Mouse (Mus musculus) c-Kit-negative CD71-positive TER-119-positive erythroid progenitor cells, embryonic 14.5 days (primary cell): Measurements from ENCODE around the gene St6galnac3.
"Not testable (repeated sequence)": the region's sequence is repeated elsewhere in the genome, so short reads cannot be mapped to it uniquely, and the experiment has no call there.

Source experiments
- DNase-seq: peaks from one replicate; pipeline ENCODE4 v3.0.0-alpha.2; 2013; ENCODE audit warnings: low read depth, low spot score

Gene St6galnac3

DNA sequence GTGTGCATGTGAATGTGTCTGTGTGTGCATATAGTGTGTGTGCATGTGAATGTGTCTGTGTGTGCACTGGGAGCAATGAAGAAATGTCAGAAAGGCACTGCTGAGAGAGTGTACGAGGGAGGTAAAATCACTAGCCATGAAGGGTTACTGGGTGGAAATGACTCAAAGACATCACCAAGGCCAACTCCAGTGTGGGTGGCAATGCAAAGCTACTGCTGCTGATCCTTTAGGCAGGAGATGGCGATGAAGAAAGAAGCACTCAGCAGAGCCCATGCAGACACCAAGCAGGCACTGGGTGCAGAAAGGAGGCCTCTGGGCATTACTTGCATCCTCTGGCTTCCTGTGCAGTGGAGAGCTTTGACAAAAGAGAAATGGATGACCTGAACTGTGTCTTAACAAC is 310.8 kb downstream of the St6galnac3 start:
- DNase-seq, result no peak

DNA sequence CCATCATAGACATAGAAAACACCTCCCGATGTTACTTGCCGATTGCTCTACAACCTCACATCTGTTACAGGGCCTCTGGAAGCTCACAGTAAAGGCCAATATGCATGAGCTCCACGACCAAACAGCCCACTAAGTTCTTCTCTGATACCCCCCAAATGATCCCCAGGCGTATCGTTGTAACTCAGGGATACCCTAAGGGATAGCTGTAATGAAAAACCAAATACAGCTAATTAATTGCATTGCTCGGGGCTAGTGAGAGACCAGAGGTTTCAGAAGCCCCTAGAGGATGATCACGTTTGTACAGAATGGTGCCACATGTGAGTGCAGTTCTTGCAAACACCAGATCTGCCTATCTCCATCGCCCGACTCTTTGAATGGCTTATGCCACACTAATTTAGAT is 315.7 kb downstream of the St6galnac3 start:
- no peak for DNase-seq

DNA sequence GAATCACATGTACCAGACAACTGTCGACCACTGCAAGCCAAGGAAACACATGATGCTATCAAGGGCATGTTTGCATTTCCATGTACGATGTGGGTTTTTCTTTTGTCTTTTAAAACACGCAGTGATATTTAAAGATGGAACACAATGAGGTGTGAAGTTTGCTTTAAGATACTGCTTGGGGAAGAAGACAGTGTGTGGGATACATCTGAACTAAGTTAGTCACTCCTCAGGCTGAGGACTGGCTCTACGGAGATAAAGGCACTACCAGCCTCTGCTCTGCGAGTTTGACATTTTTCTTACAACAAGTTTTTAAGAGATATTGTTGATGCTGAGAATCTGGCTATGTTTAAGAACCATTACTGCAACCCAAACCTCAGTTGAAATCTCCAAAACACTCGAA is 316.6 kb downstream of the St6galnac3 start:
- DNase-seq, result no peak

DNA sequence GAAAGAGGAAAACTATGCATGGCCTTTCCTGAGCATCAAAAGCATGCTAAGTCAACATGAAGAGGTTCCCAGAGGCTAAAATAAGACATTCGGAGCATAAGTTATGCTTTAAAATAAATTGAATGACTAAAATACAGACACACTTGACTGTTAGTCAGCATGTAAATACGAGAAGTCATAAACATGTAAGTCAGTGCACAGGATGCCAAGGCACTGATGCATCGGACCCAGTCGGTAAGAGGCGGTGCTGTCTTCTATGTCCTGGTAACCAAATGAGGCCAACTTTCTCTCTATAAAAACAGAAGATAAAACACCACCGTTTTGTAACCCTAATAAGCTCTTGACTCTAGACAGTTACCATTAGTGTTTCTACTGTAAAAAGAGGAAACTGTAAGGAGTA is 317.3 kb downstream of the St6galnac3 start:
- no peak for DNase-seq

DNA sequence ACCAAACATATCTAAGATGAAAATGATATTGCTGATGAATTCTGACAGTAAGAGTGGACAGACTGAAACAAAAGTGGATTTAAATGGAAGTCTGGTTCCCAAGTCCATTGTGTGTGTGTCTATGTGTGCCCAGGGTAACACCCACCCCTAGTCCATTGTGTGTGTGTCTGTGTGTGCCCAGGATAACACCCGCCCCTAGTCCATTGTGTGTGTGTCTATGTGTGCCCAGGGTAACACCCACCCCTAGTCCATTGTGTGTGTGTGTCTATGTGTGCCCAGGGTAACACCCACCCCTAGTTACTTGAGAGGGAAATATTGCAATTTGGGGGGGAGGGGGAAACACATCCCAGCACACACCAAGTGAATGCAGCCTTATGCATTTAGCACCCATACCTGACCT is 318.1 kb downstream of the St6galnac3 start:
- DNase-seq, result no peak

DNA sequence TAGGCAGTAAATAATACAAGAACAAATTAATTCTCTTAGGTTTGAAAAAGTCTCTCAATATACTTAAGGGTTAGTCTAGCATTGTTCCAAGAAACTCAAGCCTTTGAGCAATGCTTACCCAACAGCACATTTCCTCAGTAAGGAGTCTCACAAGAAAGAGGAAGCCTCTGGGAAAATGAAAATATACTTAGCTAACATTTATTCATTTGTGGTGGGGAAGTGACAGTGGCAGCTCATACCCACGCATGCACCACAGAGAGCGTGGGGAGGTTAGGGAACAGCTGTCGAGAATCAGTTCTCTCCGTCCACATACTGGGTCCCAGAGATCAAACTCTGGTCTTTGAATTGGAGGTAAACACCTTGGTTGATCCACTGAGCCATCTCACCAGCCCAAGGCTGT is 318.8 kb downstream of the St6galnac3 start:
- DNase-seq, result no peak

DNA sequence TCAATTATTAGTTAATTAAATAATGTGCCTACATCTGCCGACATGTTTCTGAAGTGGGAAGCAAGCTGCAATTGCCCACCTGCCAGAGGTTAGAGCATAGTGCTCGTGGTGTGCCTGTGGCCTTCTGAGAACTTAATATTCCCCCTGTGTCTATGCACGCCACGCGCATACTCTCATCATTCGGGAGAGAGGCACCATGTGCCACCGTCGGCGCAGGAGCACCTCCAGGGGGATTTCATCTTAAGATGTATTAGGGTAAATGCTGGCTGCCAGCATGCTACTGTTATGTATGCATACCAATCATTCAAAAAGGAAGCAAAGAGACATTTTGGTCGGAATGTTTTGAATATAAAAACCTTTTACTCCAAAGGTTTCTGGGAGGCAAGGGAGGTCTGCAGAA is 319.3 kb downstream of the St6galnac3 start:
- no peak for DNase-seq

DNA sequence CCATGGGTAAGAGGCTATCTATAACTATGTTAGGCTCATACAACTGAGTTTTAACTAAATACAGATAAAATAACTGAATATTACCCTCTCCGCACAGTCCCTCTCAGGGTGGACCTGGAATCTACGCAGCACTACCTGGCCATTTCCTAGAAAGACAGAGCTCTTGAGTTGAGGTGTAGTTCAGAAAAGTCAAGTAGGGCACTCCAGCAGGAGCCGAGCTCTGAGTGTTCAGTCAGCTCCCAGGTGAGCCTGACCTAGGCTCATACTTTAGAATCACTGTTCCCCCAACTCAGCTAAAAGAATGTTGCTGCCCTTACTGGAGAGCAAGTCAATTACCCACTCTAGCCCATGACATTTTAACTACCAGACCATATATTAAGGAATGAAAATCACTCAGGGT is 324.7 kb downstream of the St6galnac3 start:
- DNase-seq, result no peak

DNA sequence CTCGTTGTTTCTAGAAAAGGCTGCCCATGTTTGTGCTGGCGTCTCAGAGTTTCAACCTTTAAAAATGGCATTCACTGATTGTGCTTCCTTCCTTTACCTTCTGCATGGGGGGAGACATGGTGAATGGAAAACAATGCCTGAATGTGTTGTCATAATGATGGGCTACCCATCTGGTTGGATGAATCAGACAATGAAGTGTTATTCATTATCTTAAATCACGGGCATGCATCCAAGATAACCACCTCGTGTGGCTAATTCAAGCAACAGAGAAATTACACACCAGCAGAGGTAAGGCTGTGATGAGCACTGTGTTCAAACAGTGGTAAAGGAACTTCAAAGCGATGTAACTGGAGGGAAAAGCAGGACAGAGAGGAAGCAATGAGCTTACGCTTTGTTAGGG is 325.4 kb downstream of the St6galnac3 start:
- no peak for DNase-seq

DNA sequence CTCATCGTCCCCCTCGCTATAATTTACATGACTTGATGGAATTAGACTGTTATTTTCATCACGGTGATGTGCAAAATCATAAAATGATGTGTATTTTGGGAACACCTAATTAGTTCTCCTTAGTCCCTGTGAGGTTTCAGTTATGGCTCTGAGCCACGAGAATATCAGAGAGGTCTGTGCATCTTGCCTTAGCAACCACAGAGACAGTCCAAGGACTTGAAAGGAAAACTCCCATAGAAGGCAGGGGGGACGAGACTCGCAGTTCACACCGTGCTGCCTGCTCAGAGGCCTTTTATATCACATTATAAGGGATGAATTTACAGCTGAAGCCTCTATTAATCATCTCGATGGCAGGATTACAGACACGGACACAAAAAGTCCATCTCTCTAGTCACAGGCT is 327.2 kb downstream of the St6galnac3 start:
- no peak for DNase-seq

DNA sequence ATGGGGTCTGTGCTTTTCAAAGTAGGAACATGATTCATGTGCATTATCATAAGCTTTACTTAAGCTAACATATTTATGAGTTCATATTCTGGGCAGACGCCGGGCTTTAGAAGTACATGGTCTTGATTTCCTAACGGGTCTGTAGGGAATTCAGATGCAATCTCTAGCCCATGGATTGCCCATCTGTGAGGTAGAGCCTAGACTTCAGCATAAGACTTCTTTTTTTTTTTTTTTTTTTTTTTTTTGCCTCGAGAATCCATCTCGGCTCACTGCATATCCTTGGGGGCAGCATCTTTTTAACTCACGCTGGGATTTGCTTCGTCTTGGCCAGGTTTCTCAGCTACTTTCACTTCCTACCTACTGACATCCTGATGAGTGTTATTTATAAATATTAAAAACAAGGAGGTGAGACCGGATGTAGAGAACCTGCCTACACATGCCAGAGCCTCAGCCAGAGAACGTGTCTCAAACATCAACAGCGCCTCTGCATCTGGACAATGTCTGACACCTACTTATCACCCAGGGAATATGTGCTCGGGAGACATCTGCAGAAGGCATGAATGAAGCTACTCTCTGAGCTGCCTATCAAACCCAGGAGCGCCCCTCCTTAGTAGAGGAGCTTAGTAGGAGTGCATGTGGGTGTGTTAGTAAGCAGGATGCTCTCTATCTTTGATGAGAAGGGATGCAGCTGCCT is 328.5 kb downstream of the St6galnac3 start:
- no peak for DNase-seq

DNA sequence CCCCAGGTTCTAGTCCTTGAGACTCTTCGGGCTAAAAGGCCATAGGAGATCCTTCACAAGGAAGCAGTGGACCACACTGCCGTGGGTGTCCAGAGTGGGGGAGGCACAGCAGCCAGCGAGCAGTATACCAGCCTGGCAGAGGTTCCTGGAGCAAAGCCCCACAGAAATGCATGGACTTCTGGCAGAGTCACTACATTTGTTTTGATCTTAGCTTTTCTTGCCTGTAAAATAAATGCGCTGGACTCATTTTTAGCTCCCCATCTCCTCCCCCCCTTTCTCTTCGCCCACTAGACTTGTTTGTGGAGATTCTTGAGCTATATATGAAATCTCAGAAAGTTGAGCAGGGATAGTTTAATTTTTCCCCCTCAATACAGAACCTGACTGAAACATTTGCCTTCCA is 329.6 kb downstream of the St6galnac3 start:
- no peak for DNase-seq

DNA sequence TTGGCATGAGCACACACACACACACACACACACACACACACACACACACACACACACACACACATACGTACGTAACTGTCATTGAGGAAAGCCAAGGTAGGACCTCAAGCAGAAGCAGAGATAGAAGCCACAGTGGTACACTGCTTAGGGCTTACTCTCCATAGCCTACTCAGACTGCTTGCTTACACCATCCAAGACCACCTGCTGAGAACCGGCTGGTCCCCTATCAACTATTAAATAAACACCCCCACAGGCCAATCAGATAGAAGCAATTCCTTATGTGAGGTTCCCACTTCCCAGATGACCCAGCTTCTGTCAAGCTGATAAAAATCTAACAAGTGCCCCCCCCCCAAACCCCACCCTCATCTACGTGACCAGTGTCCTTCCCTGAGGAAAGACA is 330.2 kb downstream of the St6galnac3 start:
- DNase-seq, result no peak

DNA sequence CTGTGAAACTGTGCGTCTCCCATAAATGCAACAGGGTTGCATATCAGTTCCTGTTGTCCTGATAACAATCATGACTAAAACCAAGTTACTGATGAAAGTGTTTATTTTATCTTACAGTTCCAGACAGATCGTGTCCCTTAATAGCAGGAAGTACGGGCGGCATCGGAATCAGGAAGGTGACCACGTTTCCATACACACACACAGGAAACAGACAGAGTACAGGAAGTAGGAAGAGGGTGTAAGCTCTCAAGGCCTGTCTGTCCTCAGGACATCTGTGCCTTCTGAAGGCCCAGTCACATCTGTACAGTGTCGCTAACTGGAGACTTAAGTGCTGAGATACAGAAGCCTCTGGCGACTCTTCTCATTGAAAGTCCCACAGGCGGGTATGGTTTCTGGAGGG is 330.8 kb downstream of the St6galnac3 start:
- DNase-seq, result no peak

DNA sequence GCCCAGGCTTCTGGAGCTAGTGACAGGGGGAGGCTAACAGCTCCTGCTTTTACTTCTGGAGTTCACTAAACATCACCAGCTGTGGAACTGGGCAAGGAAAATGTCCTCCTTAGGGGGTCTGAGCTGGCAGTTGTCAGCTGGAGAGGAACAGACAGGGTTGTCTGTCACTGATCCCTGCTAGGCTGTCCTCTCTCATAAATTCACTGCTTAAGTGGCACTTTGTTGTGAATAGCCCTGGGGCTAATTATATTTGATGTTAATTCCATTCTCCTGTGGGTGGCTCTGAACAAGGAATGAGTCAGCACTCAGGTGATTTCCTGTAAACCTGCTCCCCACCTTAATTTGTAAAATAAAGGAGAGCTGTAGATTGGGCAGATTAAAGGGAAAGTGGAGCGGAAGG is 333.5 kb downstream of the St6galnac3 start:
- DNase-seq, result not testable (repeated sequence)

DNA sequence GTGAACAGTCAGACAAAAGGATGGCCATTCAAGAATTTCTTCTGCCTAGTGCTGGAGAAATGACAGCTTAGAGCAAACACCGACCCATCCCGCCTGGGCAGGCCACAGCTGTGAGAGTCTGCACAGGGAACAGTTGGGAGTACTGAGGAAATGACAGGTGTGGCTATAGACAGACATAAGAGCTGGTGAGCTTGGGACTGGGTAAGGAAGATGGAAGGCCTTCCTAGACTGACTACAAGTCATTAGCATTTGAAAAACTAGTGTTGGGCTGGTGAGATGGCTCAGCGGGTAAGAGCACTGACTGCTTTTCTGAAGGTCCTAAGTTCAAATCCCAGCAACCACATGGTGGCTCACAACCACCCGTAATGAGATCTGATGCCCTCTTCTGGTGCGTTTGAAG is 340.3 kb downstream of the St6galnac3 start:
- not testable (repeated sequence) for DNase-seq

DNA sequence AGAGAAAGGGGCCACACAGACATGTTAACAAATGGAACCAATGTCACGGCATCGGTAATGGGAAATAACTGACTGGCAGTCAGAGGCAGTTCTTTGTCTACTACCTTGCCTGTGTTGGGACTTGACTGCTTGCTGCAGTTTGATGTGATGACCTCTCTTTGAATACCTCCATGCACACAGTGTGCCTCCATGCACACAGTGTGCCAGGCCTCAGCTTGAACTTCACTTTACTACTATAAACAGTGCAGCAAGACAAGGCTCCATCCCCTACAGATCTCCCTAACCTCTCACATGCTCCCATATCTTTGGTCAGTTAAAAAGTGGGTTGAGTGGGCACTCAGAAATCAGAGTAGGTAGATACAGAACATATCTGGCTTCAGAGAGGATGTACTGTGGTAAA is 341.3 kb downstream of the St6galnac3 start:
- no peak for DNase-seq

DNA sequence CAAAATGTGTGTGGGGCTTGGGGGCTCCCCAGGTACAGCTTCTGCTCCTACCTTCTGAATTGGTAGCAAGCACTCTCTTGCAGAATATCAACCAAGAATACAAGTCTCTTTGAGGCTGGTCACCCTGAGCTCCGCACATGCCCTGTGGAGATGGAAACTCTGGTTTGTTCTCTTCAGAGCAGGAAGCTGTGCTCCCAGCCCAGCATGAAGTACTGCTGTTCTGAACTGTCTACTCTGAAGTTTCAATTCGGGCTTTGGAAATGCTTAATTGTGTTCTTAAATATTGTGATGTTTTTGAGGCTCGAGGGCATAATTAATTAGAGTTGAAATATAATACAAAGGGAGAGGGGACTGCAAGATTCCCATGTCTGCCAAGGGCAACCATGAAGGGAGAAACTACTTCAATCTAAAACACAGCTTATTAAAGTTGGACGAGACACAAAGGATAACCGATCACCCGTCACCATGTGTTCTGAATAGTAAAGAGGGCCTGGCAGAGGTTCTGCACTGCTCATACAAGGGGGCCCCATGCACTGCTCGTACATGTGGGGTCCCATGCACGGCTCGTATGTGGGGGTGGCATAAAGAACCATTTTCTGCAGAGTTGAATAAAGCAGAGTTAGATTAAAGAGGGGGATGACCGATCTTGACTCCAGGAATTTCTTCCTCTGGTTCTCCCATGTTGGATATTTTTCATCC is 359.8 kb downstream of the St6galnac3 start:
- DNase-seq, result no peak

DNA sequence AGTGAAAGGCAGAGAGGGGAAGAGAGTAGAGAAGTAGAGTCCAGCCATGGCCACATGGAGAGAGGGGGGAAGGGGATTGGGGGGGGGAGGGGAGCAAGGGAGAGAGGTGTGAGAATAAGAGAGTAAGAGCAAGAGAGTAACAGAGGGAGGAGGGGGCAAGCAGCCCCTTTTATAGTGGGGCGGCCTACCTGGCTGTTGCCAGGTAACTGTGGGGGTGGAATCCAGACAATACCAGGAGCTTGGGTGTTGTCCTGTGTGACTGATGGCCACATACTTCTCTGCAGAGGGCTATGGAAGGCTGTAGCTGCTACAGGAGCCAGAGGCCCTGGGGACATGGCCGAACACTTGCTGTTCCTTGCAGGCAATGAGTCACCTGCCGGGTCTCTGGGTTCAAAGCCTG is 360.6 kb downstream of the St6galnac3 start:
- no peak for DNase-seq

DNA sequence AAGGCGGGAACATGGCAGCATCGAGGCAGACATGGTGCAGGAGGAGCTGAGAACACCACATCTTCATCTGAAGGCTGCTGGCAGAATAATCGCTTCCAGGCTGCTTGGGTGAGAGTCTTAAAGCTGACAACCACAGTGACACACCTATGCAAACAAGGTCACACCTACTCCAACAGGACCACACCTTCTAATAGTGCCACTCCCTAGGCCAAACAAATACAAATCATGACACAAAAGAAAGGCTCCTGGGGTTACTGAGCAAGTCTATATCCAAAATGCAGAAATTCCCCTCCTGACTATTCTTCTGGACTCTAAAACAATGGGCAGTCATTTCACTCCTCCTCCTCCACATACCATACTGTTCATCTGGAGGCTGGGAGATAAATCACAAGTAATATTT is 365.0 kb downstream of the St6galnac3 start:
- DNase-seq, result no peak

DNA sequence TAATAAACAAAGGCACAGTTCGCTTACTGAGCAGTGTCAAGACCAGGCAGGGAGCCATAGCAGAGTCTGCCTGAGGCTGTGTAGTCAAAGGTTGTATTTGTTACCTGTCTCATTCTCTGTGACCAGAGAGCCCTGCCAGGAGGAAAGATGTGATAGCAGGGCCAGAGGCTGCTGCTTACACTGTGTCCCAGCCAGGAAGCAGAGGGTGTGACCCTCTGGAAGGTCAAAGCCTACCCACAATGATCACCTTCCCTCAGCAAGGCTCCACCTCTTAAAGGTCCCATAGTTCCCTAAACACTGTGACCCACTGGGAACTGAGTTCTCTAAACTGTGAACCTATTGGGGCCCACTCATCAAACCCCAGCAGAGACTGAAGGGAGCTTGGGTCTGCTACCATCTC is 368.9 kb downstream of the St6galnac3 start:
- DNase-seq, result no peak

DNA sequence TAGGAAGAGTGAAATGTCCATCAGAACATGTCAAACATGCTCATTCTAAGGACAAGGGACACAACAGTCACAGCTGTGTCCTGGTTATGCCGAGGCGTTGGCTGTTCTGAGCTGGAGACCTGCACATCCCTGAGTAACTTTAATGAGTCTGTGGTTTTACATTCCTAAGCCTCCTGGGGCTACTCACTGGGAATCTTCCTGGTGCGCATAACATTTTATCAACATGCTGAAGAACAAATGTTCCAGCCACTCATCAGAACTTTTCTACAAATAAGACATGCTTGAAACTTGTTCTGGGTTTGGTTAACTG is 370.0 kb downstream of the St6galnac3 start:
- DNase-seq, result no peak

DNA sequence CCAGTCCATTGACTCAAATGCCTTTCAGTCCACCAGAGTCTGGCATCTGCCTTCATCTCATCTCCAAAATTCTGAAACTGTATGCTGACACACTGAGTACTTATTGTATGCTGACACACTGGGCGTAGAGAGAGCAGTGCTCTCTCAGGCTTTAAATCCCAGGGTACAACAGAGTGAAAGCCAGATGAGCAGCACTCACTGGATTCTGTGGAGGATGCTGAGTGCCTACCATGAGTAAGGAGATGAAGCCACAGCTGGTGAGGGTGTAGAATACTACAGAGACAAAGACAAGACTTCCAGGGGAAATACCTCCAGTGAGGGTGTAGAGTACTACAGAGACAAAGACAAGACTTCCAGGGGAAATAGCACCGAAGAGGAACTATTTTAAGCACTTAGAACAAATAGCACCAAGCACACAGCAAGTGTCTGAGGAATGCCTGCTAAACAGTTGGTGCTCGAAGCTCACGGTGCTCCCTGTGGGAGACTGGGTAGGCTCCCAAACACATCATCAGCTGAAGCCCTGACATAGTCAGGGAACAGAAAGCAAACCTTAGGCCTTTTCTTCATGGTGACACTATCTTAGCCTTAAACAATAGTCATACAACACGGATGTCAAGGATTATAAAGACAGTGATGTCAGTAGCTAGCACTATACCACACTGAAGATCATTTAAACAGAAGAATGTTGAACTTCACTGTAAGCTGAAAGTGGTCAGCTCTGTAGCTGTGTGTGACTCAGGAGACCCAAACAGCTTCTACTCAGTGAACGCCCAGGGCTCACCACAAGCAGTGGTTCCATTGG is 370.6 kb downstream of the St6galnac3 start:
- no peak for DNase-seq
